ENCODE assay signal across 8 mouse cellular contexts in genomic region chr14:54432837-54433830, GRCm38 (mm10). TPM values are rescaled to one million over a fixed set of nuclear protein-coding genes. Genes with fewer than 3 reads are reported as not detected.
A peak's percentile ranks its signal among the peaks of the same experiment; 100 is the strongest.
DNase-seq lines count a peak whose midpoint lies in the region; ATAC-seq lines count a peak whose summit lies in the region.

No protein-coding gene starts in this region.

- H3K27me3 ChIP-seq in forebrain, embryonic 15.5 days: no peaks in the 10 kb centered on the region
- H3K27me3 ChIP-seq in midbrain, embryonic 15.5 days (replicated peaks): no peaks in the 10 kb centered on the region

- ATAC-seq in forebrain, embryonic 15.5 days (replicated peaks): peak; percentile 29
- ATAC-seq in midbrain, embryonic 15.5 days (replicated peaks): no peak

- H3K4me1 ChIP-seq in forebrain, embryonic 15.5 days: peaks cover 54% of the 10 kb centered on the region
- peaks cover 40% of the 10 kb centered on the region for H3K4me1 ChIP-seq in midbrain, embryonic 15.5 days

- intact Hi-C loops in left cerebral cortex, postnatal 4 days (cut with DNase I): no loop called here
- intact Hi-C loops in left cerebral cortex, postnatal 36 days (cut with DNase I): loop anchor here (2.0 kb wide), 1 partner anchor 16 kb away; no protein-coding TSS in a partner anchor

- peak overlapping the region; percentile 88 for H3K27ac ChIP-seq in forebrain, embryonic 15.5 days (replicated peaks)
- H3K27ac ChIP-seq in midbrain, embryonic 15.5 days: peak overlapping the region; percentile 83

- H3K36me3 ChIP-seq in forebrain, embryonic 15.5 days: 0 out of 2 replicates have a peak, but pooled peaks cover 2% of the 10 kb centered on the region
- H3K36me3 ChIP-seq in midbrain, embryonic 15.5 days (replicated peaks): 0 out of 2 replicates have a peak, but pooled peaks cover 9% of the 10 kb centered on the region

- peak; percentile 63 for DNase-seq in left cerebral cortex, postnatal 4 days
- DNase-seq in left cerebral cortex, postnatal 36 days (ENCODE audit: low spot score in 2 of 2): no peak
- peak; percentile 60 to 61 for DNase-seq in adrenal gland, postnatal 36 days
- DNase-seq in layer of hippocampus, postnatal 14 days (ENCODE audit: low spot score in 2 of 2): peak; percentile 36 to 65
- no peak for DNase-seq in urinary bladder, adult 18-20 months (ENCODE audit: low spot score in 2 of 2)
- no peak for DNase-seq in urinary bladder, postnatal 10 days (ENCODE audit: low spot score)

- peak overlapping the region; percentile 69 for H3K9ac ChIP-seq in forebrain, embryonic 15.5 days (replicated peaks)
- H3K9ac ChIP-seq in midbrain, embryonic 15.5 days: peak overlapping the region; percentile 47

- H3K4me2 ChIP-seq in forebrain, embryonic 15.5 days (replicated peaks): peak overlapping the region; percentile 67
- peak overlapping the region; percentile 70 for H3K4me2 ChIP-seq in midbrain, embryonic 15.5 days

- WGBS in forebrain, embryonic 15.5 days: 36% methylated on average over 17 of the region's 17 CpGs
- 42% methylated on average over 17 of the region's 17 CpGs for WGBS in midbrain, embryonic 15.5 days

- H3K4me3 ChIP-seq in forebrain, embryonic 15.5 days: peak overlapping the region; percentile 59
- peak overlapping the region; percentile 51 for H3K4me3 ChIP-seq in midbrain, embryonic 15.5 days

- H3K9me3 ChIP-seq in forebrain, embryonic 15.5 days: no peaks in the 10 kb centered on the region
- no peaks in the 10 kb centered on the region for H3K9me3 ChIP-seq in midbrain, embryonic 15.5 days

RNA-seq across cellular contexts. Expression of gene Mmp14, which starts 1.7 kb away (rescaled TPM):
- total RNA-seq in left cerebral cortex, postnatal 4 days (2021): 10 to 100 TPM; 44.0 to 47.9 TPM
- 10 to 100 TPM in 1 of 2 experiments, 1 to 10 TPM in 1; 7.2 to 10.8 TPM for total RNA-seq in left cerebral cortex, postnatal 36 days (2021)
- total RNA-seq in adrenal gland, postnatal 36 days (2021): 10 to 100 TPM; 42.2 to 54.4 TPM
- 60.3 and 61.7 TPM in 2 replicates for polyA plus RNA-seq in forebrain, embryonic 15.5 days (2015; fragmentation: Nextera tagmentation; extraction: Ambion mirVana)
- total RNA-seq in layer of hippocampus, postnatal 14 days (2021): 10 to 100 TPM; 20.0 to 29.8 TPM
- polyA plus RNA-seq in midbrain, embryonic 15.5 days (2015; fragmentation: Nextera tagmentation; extraction: Ambion mirVana): 45.4 and 51.0 TPM in 2 replicates

RNA-seq across cellular contexts. Expression of gene Mrpl52, which starts 6.4 kb away (rescaled TPM):
- 100 to 1,000 TPM; 147 to 150 TPM for total RNA-seq in left cerebral cortex, postnatal 4 days (2021)
- 10 to 100 TPM; 84.6 to 88.0 TPM for total RNA-seq in left cerebral cortex, postnatal 36 days (2021)
- total RNA-seq in adrenal gland, postnatal 36 days (2021): 100 to 1,000 TPM; 211 to 217 TPM
- polyA plus RNA-seq in forebrain, embryonic 15.5 days (2015; fragmentation: Nextera tagmentation; extraction: Ambion mirVana): 269 and 282 TPM in 2 replicates
- 10 to 100 TPM; 92.7 to 96.6 TPM for total RNA-seq in layer of hippocampus, postnatal 14 days (2021)
- polyA plus RNA-seq in midbrain, embryonic 15.5 days (2015; fragmentation: Nextera tagmentation; extraction: Ambion mirVana): 234 and 252 TPM in 2 replicates

RNA-seq across cellular contexts. Expression of gene Slc7a7, which starts 15.6 kb away (rescaled TPM):
- total RNA-seq in left cerebral cortex, postnatal 4 days (2021): 1 to 10 TPM; 2.2 to 3.7 TPM
- total RNA-seq in left cerebral cortex, postnatal 36 days (2021): 1 to 10 TPM; 1.9 TPM
- total RNA-seq in adrenal gland, postnatal 36 days (2021): 1 to 10 TPM; 3.8 to 4.0 TPM
- polyA plus RNA-seq in forebrain, embryonic 15.5 days (2015; fragmentation: Nextera tagmentation; extraction: Ambion mirVana): 5.0 and 5.2 TPM in 2 replicates
- total RNA-seq in layer of hippocampus, postnatal 14 days (2021): 1 to 10 TPM; 2.4 to 2.5 TPM
- 4.7 and 4.9 TPM in 2 replicates for polyA plus RNA-seq in midbrain, embryonic 15.5 days (2015; fragmentation: Nextera tagmentation; extraction: Ambion mirVana)

RNA-seq across cellular contexts. Expression of gene Lrp10, which starts 30.8 kb away (rescaled TPM):
- 10 to 100 TPM; 39.6 to 39.8 TPM for total RNA-seq in left cerebral cortex, postnatal 4 days (2021)
- total RNA-seq in left cerebral cortex, postnatal 36 days (2021): 10 to 100 TPM; 24.1 to 24.4 TPM
- 100 to 1,000 TPM; 106 to 131 TPM for total RNA-seq in adrenal gland, postnatal 36 days (2021)
- 32.5 and 33.9 TPM in 2 replicates for polyA plus RNA-seq in forebrain, embryonic 15.5 days (2015; fragmentation: Nextera tagmentation; extraction: Ambion mirVana)
- 10 to 100 TPM; 40.3 to 45.1 TPM for total RNA-seq in layer of hippocampus, postnatal 14 days (2021)
- 28.9 and 31.4 TPM in 2 replicates for polyA plus RNA-seq in midbrain, embryonic 15.5 days (2015; fragmentation: Nextera tagmentation; extraction: Ambion mirVana)

RNA-seq across cellular contexts. Expression of gene Rem2, which starts 42.8 kb away (rescaled TPM):
- 10 to 100 TPM; 15.0 to 17.2 TPM for total RNA-seq in left cerebral cortex, postnatal 4 days (2021)
- 1 to 10 TPM; 7.0 to 7.7 TPM for total RNA-seq in left cerebral cortex, postnatal 36 days (2021)
- under 1 TPM; 0.66 to 0.79 TPM for total RNA-seq in adrenal gland, postnatal 36 days (2021)
- polyA plus RNA-seq in forebrain, embryonic 15.5 days (2015; fragmentation: Nextera tagmentation; extraction: Ambion mirVana): 22.9 and 23.8 TPM in 2 replicates
- 10 to 100 TPM; 31.3 to 33.2 TPM for total RNA-seq in layer of hippocampus, postnatal 14 days (2021)
- 45.2 and 47.1 TPM in 2 replicates for polyA plus RNA-seq in midbrain, embryonic 15.5 days (2015; fragmentation: Nextera tagmentation; extraction: Ambion mirVana)

Comparison
In these comparisons a context has a peak if more than half of its experiments do, and no peak if none do; other contexts are left out.
1. DNase-seq: peak in left cerebral cortex, postnatal 4 days (single experiment), adrenal gland, postnatal 36 days (2 of 2) and layer of hippocampus, postnatal 14 days (2 of 2); none in left cerebral cortex, postnatal 36 days (0 of 2), urinary bladder, adult 18-20 months (0 of 2) and urinary bladder, postnatal 10 days (single experiment).